Mouse (Mus musculus) kidney, embryonic 15.5 days (tissue): ENCODE measurements around the gene Selenow. TPM values are rescaled to one million over a fixed set of nuclear protein-coding genes. Genes with fewer than 3 reads are reported as not detected.

Experiments
- ATAC-seq: fragments of 200-750 bp; cut with Nextera tagmentation; replicated peaks from 2 replicates; pipeline ENCODE4 v1.8.0; 2017; ENCODE audit warnings: moderate TSS enrichment; ENCODE audit not compliant: low FRiP score
- H3K27ac ChIP-seq: fragments of 300-500 bp; sonication (generic); 2 replicates; pipeline ENCODE4 v1.5.1; 2015; ENCODE audit warnings: mild to moderate bottlenecking, inconsistent platforms
- H3K27me3 ChIP-seq: fragments of 300-500 bp; sonication (generic); 2 replicates; pipeline ENCODE4 v1.6.1; 2015; ENCODE audit warnings: inconsistent platforms
- H3K36me3 ChIP-seq: fragments of 300-500 bp; sonication (generic); 2 replicates; pipeline ENCODE4 v1.6.1; 2015; ENCODE audit warnings: inconsistent platforms
- H3K4me1 ChIP-seq: fragments of 300-500 bp; sonication (generic); 2 replicates; pipeline ENCODE4 v1.6.1; 2015; ENCODE audit warnings: inconsistent platforms
- H3K4me2 ChIP-seq: fragments of 300-500 bp; sonication (generic); 2 replicates; pipeline ENCODE4 v1.6.1; 2015; ENCODE audit warnings: moderate library complexity, mild to moderate bottlenecking, inconsistent platforms
- H3K4me3 ChIP-seq: fragments of 300-500 bp; sonication (generic); replicated peaks from 2 replicates; pipeline ENCODE4 v1.5.1; 2015; ENCODE audit warnings: mild to moderate bottlenecking, inconsistent platforms
- H3K9ac ChIP-seq: fragments of 300-500 bp; sonication (generic); 2 replicates; pipeline ENCODE4 v1.6.1; 2015; ENCODE audit warnings: mild to moderate bottlenecking, inconsistent platforms
- H3K9me3 ChIP-seq: fragments of 300-500 bp; sonication (generic); replicated peaks from 2 replicates; pipeline ENCODE4 v1.6.1; 2016; ENCODE audit warnings: inconsistent platforms
- WGBS: fragments of 180-500 bp; shearing (Covaris S2); methylation state at CpG from one replicate; pipeline ENCODE4 v1.1.7; 2015; ENCODE audit warnings: mixed read lengths; 5-methylcytosine and 5-hydroxymethylcytosine counted together
- polyA plus RNA-seq: library from polyadenylated mRNA; unstranded; fragments of >200 nt; fragmentation: Nextera tagmentation; extraction: Ambion mirVana; gene quantifications from 2 replicates; pipeline ENCODE4 v1.2.1, GENCODE M21; 2015

Selenow gene
- polyA plus RNA-seq, 1 experiment from 2014 or later, result 745 TPM

GRCm38 (mm10) chr7:15884127-15884526, 38.1 kb downstream of the Selenow start:
- ATAC-seq, result no peak
- H3K4me3 ChIP-seq, result no peak overlapping the region
- H3K27ac ChIP-seq, result no peak overlapping the region
- no peak overlapping the region for H3K9ac ChIP-seq
- H3K9me3 ChIP-seq, result no peaks in the 10 kb centered on the region
- H3K36me3 ChIP-seq, result no peaks in the 10 kb centered on the region
- WGBS, result 86% methylated on average over 2 of the region's 2 CpGs
- no peak overlapping the region for H3K4me2 ChIP-seq
- no peaks in the 10 kb centered on the region for H3K27me3 ChIP-seq
- no peaks in the 10 kb centered on the region for H3K4me1 ChIP-seq

GRCm38 (mm10) chr7:15882317-15882716, 39.9 kb downstream of the Selenow start, which contains the start of gene Crxos:
Gene Crxos, plus strand, starts transcription at chr7:15882617.
- no peak for ATAC-seq
- no peaks in the 10 kb centered on the region for H3K9me3 ChIP-seq
- H3K27me3 ChIP-seq, result no peaks in the 10 kb centered on the region
- no peak within 1 kb of the TSS for H3K4me2 ChIP-seq
- H3K27ac ChIP-seq, result no peak within 1 kb of the TSS
- H3K4me3 ChIP-seq, result no peak within 1 kb of the TSS
- H3K9ac ChIP-seq, result no peak within 1 kb of the TSS
- H3K4me1 ChIP-seq, result no peaks in the 10 kb centered on the region
- 95% methylated on average over 2 of the region's 2 CpGs for WGBS
- no peaks in the 10 kb centered on the region for H3K36me3 ChIP-seq

- H3K27me3 ChIP-seq, result no peaks in the 10 kb centered on the region
- H3K9ac ChIP-seq, result no peak overlapping the region
- H3K4me2 ChIP-seq, result no peak overlapping the region
- H3K4me1 ChIP-seq, result no peaks in the 10 kb centered on the region
- no peaks in the 10 kb centered on the region for H3K9me3 ChIP-seq
- ATAC-seq, result no peak
- no peaks in the 10 kb centered on the region for H3K36me3 ChIP-seq
- H3K27ac ChIP-seq, result no peak overlapping the region
- 75% methylated on average over 3 of the region's 3 CpGs for WGBS
- no peak overlapping the region for H3K4me3 ChIP-seq
Observed at GRCm38 (mm10) chr7:15881831-15882230, 40.4 kb downstream of the Selenow start.

GRCm38 (mm10) chr7:15881388-15881787, 40.8 kb downstream of the Selenow start:
- no peak overlapping the region for H3K4me2 ChIP-seq
- H3K36me3 ChIP-seq, result no peaks in the 10 kb centered on the region
- no peaks in the 10 kb centered on the region for H3K27me3 ChIP-seq
- H3K9ac ChIP-seq, result no peak overlapping the region
- H3K4me1 ChIP-seq, result no peaks in the 10 kb centered on the region
- ATAC-seq, result no peak
- no peak overlapping the region for H3K4me3 ChIP-seq
- 23% methylated on average over 7 of the region's 7 CpGs for WGBS
- H3K27ac ChIP-seq, result no peak overlapping the region
- no peaks in the 10 kb centered on the region for H3K9me3 ChIP-seq

- no peaks in the 10 kb centered on the region for H3K36me3 ChIP-seq
- ATAC-seq, result no peak
- no peak within 1 kb of the TSS for H3K4me2 ChIP-seq
- H3K4me1 ChIP-seq, result no peaks in the 10 kb centered on the region
- H3K9ac ChIP-seq, result no peak within 1 kb of the TSS
- H3K27ac ChIP-seq, result no peak within 1 kb of the TSS
- H3K4me3 ChIP-seq, result no peak within 1 kb of the TSS
- no peaks in the 10 kb centered on the region for H3K9me3 ChIP-seq
- 35% methylated on average over 4 of the region's 4 CpGs for WGBS
- H3K27me3 ChIP-seq, result no peaks in the 10 kb centered on the region
Observed at GRCm38 (mm10) chr7:15879756-15880155, 42.4 kb downstream of the Selenow start, which contains the start of gene Crx. Gene Crx, minus strand, starts transcription at chr7:15879968.

Other genes starting within 250 kb of the Selenow start
- gene Obox5, start 172.3 kb downstream of the Selenow start, polyA plus RNA-seq, result not detected in 2 replicates
- gene Obox6, start 82.7 kb downstream of the Selenow start, polyA plus RNA-seq, result not detected in 2 replicates
- gene Crx, start 42.4 kb downstream of the Selenow start, polyA plus RNA-seq, result not detected in 2 replicates
- not detected in 2 replicates for gene Crxos, start 39.8 kb downstream of the Selenow start, polyA plus RNA-seq
- 194 and 195 TPM in 2 replicates for gene Nop53, start 23.7 kb upstream of the Selenow start, polyA plus RNA-seq
- gene Ehd2, start 45.2 kb upstream of the Selenow start, polyA plus RNA-seq, result 39.4 and 39.5 TPM in 2 replicates
- 7.5 and 8.1 TPM in 2 replicates for gene Bicra, start 125.5 kb upstream of the Selenow start, polyA plus RNA-seq
- gene Zfp541, start 139.4 kb upstream of the Selenow start, polyA plus RNA-seq, result 0.13 TPM in 1 of 2 replicates, not detected in the other
- gene Napa, start 176.1 kb upstream of the Selenow start, polyA plus RNA-seq, result 178 and 203 TPM in 2 replicates
- gene Kptn, start 197.5 kb upstream of the Selenow start, polyA plus RNA-seq, result 30.0 and 37.5 TPM in 2 replicates
- gene Slc8a2, start 207.4 kb upstream of the Selenow start, polyA plus RNA-seq, result 0.09 and 0.19 TPM in 2 replicates